Mouse (Mus musculus): Measurements from ENCODE around the gene Galnt10.

Galnt10 gene

GRCm38 (mm10) chr11:57707114-57707798, 62.0 kb downstream of the Galnt10 start:
- TF ChIP-seq GATA4 (IDR thresholded peaks at IDR 0.05; ENCODE audit: insufficient replicate concordance, low read length): no peak

- TF ChIP-seq GATA4 (IDR thresholded peaks at IDR 0.05; ENCODE audit: insufficient replicate concordance, low read length): no peak
Observed at GRCm38 (mm10) chr11:57708174-57709154, 63.2 kb downstream of the Galnt10 start.

- no peak for TF ChIP-seq GATA4 (IDR thresholded peaks at IDR 0.05; ENCODE audit: insufficient replicate concordance, low read length)
Observed at GRCm38 (mm10) chr11:57713960-57714359, 68.7 kb downstream of the Galnt10 start.

- no peak for TF ChIP-seq GATA4 (IDR thresholded peaks at IDR 0.05; ENCODE audit: insufficient replicate concordance, low read length)
Observed at GRCm38 (mm10) chr11:57716721-57717120, 71.5 kb downstream of the Galnt10 start.

GRCm38 (mm10) chr11:57717432-57717831, 72.2 kb downstream of the Galnt10 start:
- no peak for TF ChIP-seq GATA4 (IDR thresholded peaks at IDR 0.05; ENCODE audit: insufficient replicate concordance, low read length)

- no peak for TF ChIP-seq GATA4 (IDR thresholded peaks at IDR 0.05; ENCODE audit: insufficient replicate concordance, low read length)
Observed at GRCm38 (mm10) chr11:57718081-57718480, 72.8 kb downstream of the Galnt10 start.

- TF ChIP-seq GATA4 (IDR thresholded peaks at IDR 0.05; ENCODE audit: insufficient replicate concordance, low read length): no peak
Observed at GRCm38 (mm10) chr11:57719631-57720030, 74.4 kb downstream of the Galnt10 start.

GRCm38 (mm10) chr11:57720076-57720475, 74.8 kb downstream of the Galnt10 start:
- TF ChIP-seq GATA4 (IDR thresholded peaks at IDR 0.05; ENCODE audit: insufficient replicate concordance, low read length): no peak

GRCm38 (mm10) chr11:57724791-57725463, 79.7 kb downstream of the Galnt10 start:
- TF ChIP-seq GATA4 (IDR thresholded peaks at IDR 0.05; ENCODE audit: insufficient replicate concordance, low read length): no peak

- no peak for TF ChIP-seq GATA4 (IDR thresholded peaks at IDR 0.05; ENCODE audit: insufficient replicate concordance, low read length)
Observed at GRCm38 (mm10) chr11:57725926-57726325, 80.7 kb downstream of the Galnt10 start.

GRCm38 (mm10) chr11:57727303-57727969, 82.2 kb downstream of the Galnt10 start:
- TF ChIP-seq GATA4 (IDR thresholded peaks at IDR 0.05; ENCODE audit: insufficient replicate concordance, low read length): no peak

- no peak for TF ChIP-seq GATA4 (IDR thresholded peaks at IDR 0.05; ENCODE audit: insufficient replicate concordance, low read length)
Observed at GRCm38 (mm10) chr11:57732410-57733281, 87.4 kb downstream of the Galnt10 start.

- TF ChIP-seq GATA4 (IDR thresholded peaks at IDR 0.05; ENCODE audit: insufficient replicate concordance, low read length): no peak
Observed at GRCm38 (mm10) chr11:57747294-57748080, 102.2 kb downstream of the Galnt10 start.
